Mouse (Mus musculus): Measurements from ENCODE around the gene Ret.

Ret gene

GRCm38 (mm10) chr6:118179316-118180084, 18.0 kb downstream of the Ret start:
- ATAC-seq (ENCODE audit: insufficient number of reproducible peaks, low FRiP score, low TSS enrichment), result peak; percentile 81

DNA sequence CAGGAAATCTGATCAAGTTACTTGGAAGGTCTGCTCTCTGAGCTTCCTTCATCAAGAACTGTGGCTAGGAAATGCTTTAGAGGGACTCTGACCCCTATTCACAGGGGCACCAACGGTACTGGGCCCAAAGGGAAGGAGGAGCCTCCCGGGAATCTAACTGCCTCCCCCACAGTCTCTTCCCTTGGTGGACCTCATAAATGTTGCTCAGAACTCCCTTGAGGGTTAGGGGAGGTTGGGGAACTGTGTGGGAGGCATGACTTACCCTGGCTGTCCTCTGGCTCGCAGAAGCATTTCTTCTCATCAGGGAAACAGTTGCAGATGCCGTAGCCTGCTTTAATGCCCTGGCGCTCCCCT, 23.6 kb downstream of the Ret start:
- ATAC-seq (ENCODE audit: insufficient number of reproducible peaks, low FRiP score, low TSS enrichment), result no peak

DNA sequence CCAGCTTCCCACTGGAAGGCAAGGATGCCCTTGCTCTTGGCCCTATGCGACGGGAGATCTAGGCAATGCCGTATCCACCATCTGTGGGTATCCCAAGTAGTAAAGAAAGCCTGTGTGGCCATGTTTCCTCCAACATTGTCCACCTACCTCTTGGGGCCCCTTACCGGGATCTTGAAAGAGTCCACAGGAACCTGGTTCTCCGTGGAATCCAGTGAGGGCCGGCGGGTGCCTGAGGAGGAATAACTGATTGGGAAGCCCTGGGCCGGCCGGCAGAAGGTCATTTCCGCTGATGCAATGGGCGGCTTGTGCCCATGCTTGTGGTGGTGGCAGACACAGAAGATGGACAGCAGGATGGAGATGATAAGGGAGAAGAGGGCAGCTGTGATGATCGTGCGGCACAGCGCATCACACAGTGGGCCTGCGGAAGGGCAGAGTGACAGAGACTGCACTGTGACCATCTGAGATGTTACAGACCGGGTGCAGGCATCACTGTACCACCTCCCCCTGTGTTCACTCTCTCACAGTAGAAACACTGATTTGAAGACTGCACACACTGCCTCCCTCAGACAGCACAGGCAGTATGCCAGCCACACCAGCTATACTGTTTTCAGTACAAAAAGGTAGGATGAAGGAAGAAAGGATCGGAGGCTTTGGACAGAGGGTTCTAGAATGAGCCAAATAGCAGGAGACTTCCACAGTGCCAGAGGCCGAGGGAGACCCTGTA, 24.1 kb downstream of the Ret start:
- ATAC-seq (ENCODE audit: insufficient number of reproducible peaks, low FRiP score, low TSS enrichment), result no peak

- no peak for ATAC-seq (ENCODE audit: insufficient number of reproducible peaks, low FRiP score, low TSS enrichment)
These were observed 26.1 kb downstream of the Ret start for GRCm38 (mm10) chr6:118171386-118171785.

DNA sequence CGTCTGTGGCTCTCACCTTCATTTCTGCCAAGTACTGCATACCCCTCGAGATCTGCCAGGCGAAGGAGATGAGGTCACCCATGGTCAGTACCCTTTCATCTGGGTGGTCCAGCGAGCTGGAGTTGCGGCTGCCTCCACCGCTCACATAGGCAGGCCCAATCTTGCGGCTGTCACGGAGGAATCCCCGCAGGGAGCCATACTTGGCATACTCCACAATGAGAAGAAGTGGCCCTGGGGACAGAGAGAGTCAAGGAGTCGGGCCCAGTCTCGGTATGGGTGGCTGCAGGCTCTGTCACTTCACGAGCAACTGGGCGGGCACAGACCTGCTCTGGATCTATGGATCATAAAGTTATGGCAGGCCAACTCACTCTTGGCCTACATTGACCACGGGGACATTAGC, 29.4 kb downstream of the Ret start:
- no peak for ATAC-seq (ENCODE audit: insufficient number of reproducible peaks, low FRiP score, low TSS enrichment)

DNA sequence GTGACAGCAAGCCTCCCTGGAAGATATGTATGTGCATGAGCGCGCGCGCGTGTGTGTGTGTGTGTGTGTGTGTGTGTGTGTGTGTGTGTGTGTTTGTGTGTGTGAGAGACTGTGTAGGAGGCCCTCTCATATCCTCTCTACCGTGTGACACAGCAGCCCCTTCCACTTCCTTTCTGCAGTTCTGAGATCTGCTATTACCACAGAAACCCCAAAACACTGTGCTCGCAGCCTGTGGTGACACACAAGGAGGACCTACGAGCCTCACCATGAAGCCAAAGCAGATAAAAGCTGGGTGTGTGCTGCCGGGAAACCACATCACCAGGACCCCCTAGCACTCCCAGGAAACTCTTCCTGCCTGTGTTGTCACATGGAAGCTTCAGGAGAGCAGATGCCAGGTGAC, 30.5 kb downstream of the Ret start:
- no peak for ATAC-seq (ENCODE audit: insufficient number of reproducible peaks, low FRiP score, low TSS enrichment)

DNA sequence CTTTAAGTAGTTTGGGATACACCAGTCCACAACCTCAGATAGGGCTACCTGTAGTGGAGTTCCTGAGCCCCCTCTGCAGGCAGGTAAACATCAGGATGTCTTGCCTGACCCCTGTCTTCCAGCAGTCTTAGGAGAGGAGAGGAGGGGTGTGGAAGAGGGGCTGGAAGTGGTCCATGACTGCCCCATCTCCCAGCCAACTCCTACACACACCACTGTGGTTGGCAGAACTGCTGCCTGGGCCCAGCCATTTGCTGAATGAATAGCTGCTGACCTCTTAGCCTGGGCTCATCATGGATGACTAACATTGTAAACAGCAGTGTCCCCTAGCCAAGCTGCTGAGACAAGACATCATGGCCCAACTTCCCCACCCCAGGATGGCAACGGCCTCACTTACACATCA, 32.0 kb downstream of the Ret start:
- no peak for ATAC-seq (ENCODE audit: insufficient number of reproducible peaks, low FRiP score, low TSS enrichment)

- no peak for ATAC-seq (ENCODE audit: insufficient number of reproducible peaks, low FRiP score, low TSS enrichment)
These were observed 32.8 kb downstream of the Ret start for GRCm38 (mm10) chr6:118164691-118165090.

DNA sequence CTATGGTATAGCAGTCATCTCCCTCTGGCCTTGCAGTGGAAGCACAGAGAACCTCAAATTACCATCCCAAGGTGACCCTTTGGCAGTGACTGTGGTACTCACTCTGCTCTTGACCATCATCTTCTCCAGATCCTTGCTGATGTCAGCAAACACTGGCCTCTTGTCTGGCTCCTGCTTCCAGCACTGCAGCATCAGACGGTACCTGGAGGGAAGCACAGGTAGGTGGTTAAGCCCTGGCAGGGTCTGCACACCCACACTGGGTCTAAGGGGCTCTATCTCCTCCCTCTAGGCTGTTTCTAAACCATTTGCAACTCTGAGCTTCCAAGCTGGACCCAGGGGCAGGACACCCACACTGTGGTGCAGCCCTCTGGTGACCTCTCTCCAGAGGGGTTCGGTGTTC, 34.4 kb downstream of the Ret start:
- no peak for ATAC-seq (ENCODE audit: insufficient number of reproducible peaks, low FRiP score, low TSS enrichment)

GRCm38 (mm10) chr6:118162457-118163082, 34.9 kb downstream of the Ret start:
- no peak for ATAC-seq (ENCODE audit: insufficient number of reproducible peaks, low FRiP score, low TSS enrichment)

- ATAC-seq (ENCODE audit: insufficient number of reproducible peaks, low FRiP score, low TSS enrichment), result no peak
These were observed 44.4 kb downstream of the Ret start for GRCm38 (mm10) chr6:118153091-118153490.

GRCm38 (mm10) chr6:118150988-118151387, 46.5 kb downstream of the Ret start:
- ATAC-seq (ENCODE audit: insufficient number of reproducible peaks, low FRiP score, low TSS enrichment), result no peak

DNA sequence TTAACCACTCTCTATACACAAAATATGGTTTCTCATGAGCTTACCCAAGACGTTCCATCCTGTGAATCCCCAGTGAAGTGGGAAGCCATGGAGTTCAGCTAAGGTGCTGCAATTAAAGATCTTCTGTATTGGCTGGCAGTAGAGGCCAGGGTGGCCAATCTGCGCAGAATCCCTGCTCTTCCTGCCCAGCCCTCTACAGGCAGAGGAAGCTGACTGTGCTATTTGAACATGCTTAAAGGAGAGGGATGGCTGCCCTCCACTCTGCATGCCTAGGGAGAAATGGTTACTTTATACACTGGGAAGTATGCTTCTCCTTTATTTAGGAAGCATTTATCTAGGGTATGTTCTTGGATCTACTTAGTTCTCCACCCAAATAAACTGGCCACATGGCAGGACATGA, 47.0 kb downstream of the Ret start:
- no peak for ATAC-seq (ENCODE audit: insufficient number of reproducible peaks, low FRiP score, low TSS enrichment)

DNA sequence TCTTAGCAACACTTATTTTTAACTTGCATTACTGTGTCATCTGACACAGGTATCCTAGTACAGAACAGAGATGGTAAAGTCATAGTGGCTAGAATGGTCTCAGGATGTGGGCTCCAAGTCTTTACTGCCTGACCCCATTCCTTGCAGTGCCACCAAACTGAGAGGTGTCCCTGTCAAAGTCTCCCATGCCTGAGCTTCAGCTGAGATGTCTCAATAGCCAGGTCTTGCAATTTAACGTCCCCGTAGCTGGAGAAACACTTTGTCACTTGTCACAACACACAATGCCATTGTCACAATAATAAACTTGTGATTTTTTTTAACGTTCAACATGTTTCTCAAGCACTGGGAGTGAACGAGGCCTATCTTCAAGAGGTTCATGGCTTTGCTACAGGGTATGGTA, 47.4 kb downstream of the Ret start:
- no peak for ATAC-seq (ENCODE audit: insufficient number of reproducible peaks, low FRiP score, low TSS enrichment)

DNA sequence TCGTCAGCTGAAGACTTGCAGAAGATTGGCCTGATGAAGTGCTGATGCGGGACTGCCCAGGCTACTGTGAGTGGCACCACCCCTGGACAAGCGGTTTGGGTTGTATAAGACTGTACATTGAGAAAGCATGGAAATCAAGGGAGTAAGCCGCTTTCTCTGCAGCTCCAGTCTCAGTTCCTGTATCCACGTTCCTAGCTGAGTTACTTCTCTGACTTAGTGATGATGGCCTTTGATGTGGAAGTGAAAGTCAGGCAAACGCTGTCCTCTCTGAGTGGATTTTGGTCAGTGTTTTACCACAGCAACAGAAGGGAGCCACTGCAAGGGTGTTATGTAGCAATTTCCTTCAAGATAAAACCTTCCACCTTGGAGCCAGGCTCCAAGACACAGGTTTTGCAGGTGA, 56.6 kb downstream of the Ret start:
- ATAC-seq (ENCODE audit: insufficient number of reproducible peaks, low FRiP score, low TSS enrichment), result no peak

DNA sequence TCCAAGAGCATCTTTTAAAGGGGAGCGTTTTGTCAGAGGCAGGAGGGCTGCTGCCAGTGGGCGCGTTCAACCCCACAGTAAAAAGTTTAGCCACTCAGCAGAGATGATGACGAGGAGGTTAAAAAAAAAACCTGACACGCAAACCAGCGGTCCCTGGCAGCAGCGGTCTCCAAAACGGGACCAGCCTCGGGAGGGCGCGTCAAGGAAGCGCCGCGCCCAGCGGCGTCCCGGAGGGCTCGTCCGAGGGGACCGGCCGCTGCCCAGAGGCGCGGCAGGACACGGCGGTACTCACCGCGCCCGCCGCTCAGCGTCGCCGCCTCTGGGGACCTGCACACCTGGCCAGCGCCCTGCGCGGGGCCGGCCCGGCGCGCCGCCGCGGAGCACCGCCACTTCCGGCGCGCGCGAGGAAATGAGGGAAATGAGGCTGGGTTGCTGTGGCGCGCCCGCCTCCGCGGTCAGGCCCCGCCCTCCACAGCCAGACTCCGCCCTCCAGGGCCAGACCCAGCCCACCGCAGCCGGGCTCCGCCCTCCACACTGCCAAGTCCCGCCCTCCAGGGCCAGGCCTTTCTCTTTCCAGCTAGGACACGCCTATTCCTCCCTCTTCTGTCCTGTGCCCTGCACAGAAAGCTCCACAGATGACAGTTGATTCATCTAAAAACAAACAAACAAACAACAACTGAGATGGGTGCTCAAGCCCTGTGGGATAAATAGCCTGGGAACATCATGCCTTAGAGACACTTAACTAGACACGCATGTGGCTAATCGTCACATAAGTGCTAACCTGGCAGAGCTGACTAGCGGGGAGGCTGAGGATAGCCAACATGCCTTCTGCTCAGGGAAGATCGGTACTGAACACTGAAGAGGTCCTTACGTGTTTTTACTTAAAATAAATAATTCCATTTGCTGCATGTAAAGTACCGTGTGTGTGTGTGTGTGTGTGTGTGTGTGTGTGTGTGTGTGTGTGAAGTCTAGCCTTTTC, 58.5 kb downstream of the Ret start, which contains the start of gene Csgalnact2:
Gene Csgalnact2, minus strand, starts transcription at position 410 of the 979 bp plus-strand sequence.
- ATAC-seq (ENCODE audit: insufficient number of reproducible peaks, low FRiP score, low TSS enrichment), result peak; percentile 98

DNA sequence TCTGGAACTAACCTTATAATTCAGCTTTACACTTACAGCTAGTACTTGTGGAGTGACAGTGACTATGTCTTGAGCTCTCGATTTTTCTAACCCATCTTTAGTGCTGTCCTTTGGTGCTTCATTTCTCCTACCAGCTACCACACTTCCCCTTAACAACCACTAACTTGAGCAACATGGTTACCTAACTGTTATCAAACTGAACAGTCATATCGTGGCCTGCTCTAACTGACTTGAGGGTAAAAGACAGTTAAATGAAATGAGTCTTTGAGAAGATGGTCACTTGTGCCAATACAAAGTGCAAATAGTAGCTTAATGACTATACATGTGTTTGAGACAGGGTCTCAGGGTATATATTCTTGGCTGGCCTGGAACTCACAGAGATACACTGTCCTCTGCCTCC, 60.4 kb downstream of the Ret start:
- ATAC-seq (ENCODE audit: insufficient number of reproducible peaks, low FRiP score, low TSS enrichment), result no peak

- no peak for ATAC-seq (ENCODE audit: insufficient number of reproducible peaks, low FRiP score, low TSS enrichment)
These were observed 63.1 kb downstream of the Ret start for GRCm38 (mm10) chr6:118134461-118134860.

- ATAC-seq (ENCODE audit: insufficient number of reproducible peaks, low FRiP score, low TSS enrichment), result no peak
These were observed 67.5 kb downstream of the Ret start for GRCm38 (mm10) chr6:118130022-118130421.

DNA sequence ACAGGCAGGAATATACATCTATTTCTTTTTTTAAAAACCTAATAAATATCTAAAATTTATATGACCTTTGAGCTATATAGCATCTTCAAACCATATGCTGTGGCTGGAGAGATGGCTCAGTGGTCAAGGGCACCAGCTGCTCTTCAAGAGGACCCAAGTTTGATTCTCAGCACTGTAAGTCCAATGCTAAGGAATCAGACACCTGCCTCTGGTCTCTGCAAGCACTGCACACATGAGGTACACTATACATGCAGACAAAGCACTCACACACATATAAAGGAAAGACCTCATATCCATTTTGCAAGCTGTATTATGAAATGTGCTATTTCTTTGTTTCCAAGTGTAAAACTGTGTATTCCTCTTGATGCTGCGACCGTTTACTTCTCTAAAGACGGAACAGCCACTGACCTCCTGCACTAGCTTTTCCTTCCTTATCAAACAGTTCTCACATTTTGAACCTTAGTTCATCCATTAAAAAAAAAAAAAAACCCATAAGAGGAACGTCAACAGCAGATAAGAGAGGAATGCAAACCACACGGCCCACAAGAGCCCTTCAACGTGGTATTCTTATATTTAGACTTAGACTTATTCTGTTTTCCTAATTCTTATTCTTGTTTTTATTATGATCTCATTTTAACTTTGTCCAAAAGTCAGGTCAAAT, 69.6 kb downstream of the Ret start:
- no peak for ATAC-seq (ENCODE audit: insufficient number of reproducible peaks, low FRiP score, low TSS enrichment)

Measured in cerebellum, adult (tissue).